Mouse (Mus musculus) erythroid progenitor cell, adult 5-6 weeks (primary cell): ENCODE measurements around the gene Arhgef7. TPM values are rescaled to one million over a fixed set of nuclear protein-coding genes. Genes with fewer than 3 reads are reported as not detected.

Source experiments
- ATAC-seq: replicated peaks from 2 replicates; pipeline ENCODE4 v1.8.0; 2016; ENCODE audit warnings: moderate number of reproducible peaks, mild to moderate bottlenecking, moderate TSS enrichment, inconsistent platforms; ENCODE audit not compliant: poor library complexity, low FRiP score, severe bottlenecking
- total RNA-seq, 2 experiments: library from RNA; stranded (forward) in 1 of 2; stranded (reverse) in 1 of 2; fragments of 150-400 nt in 1 of 2; fragments of 186-747, 209-891 nt in 1 of 2; gene quantifications; 2 replicates each; pipeline versions ENCODE4 v1.2.3 to v1.2.4; 2015 to 2017; ENCODE audit warnings: low replicate concordance in 2 of 2

Gene Arhgef7
- 4.3 and 12.2 TPM in 2 replicates for total RNA-seq (2015; ENCODE audit: low replicate concordance)
- 12.9 and 15.0 TPM in 2 replicates for total RNA-seq (2017; ENCODE audit: low replicate concordance)

GRCm38 (mm10) chr8:11727651-11728481, at the start of gene Arhgef7:
Gene Arhgef7 (plus strand): TSS chr8:11727721.
- no peak for ATAC-seq

- ATAC-seq = no peak
Observed at GRCm38 (mm10) chr8:11684558-11684957, 43.0 kb upstream of the Arhgef7 start.

- no peak for ATAC-seq
Observed at GRCm38 (mm10) chr8:11687251-11687650, 40.3 kb upstream of the Arhgef7 start.

GRCm38 (mm10) chr8:11689945-11690344, 37.6 kb upstream of the Arhgef7 start:
- no peak for ATAC-seq

GRCm38 (mm10) chr8:11691284-11691683, 36.2 kb upstream of the Arhgef7 start:
- ATAC-seq = no peak

- ATAC-seq = no peak
Observed at GRCm38 (mm10) chr8:11691761-11692160, 35.8 kb upstream of the Arhgef7 start.

GRCm38 (mm10) chr8:11692455-11692854, 35.1 kb upstream of the Arhgef7 start:
- ATAC-seq = no peak

- ATAC-seq = no peak
Observed at GRCm38 (mm10) chr8:11693972-11694371, 33.5 kb upstream of the Arhgef7 start.

GRCm38 (mm10) chr8:11696176-11696575, 31.3 kb upstream of the Arhgef7 start:
- ATAC-seq = no peak

- no peak for ATAC-seq
Observed at GRCm38 (mm10) chr8:11697467-11697866, 30.1 kb upstream of the Arhgef7 start.

GRCm38 (mm10) chr8:11699442-11700001, 28.0 kb upstream of the Arhgef7 start:
- no peak for ATAC-seq

GRCm38 (mm10) chr8:11700060-11701032, 27.2 kb upstream of the Arhgef7 start:
- ATAC-seq = no peak

GRCm38 (mm10) chr8:11701033-11701362, 26.5 kb upstream of the Arhgef7 start, which contains the start of gene 1700016D06Rik:
Gene 1700016D06Rik (minus strand): TSS chr8:11701063.
- no peak for ATAC-seq

GRCm38 (mm10) chr8:11701428-11701827, 26.1 kb upstream of the Arhgef7 start:
- no peak for ATAC-seq

- ATAC-seq = no peak
Observed at GRCm38 (mm10) chr8:11703789-11704188, 23.7 kb upstream of the Arhgef7 start.

- no peak for ATAC-seq
Observed at GRCm38 (mm10) chr8:11704716-11705420, 22.7 kb upstream of the Arhgef7 start.

- ATAC-seq = no peak
Observed at GRCm38 (mm10) chr8:11705818-11706217, 21.7 kb upstream of the Arhgef7 start.

GRCm38 (mm10) chr8:11707701-11708100, 19.8 kb upstream of the Arhgef7 start:
- ATAC-seq = no peak

- no peak for ATAC-seq
Observed at GRCm38 (mm10) chr8:11708815-11709214, 18.7 kb upstream of the Arhgef7 start.

- no peak for ATAC-seq
Observed at GRCm38 (mm10) chr8:11709542-11709941, 18.0 kb upstream of the Arhgef7 start.
